ENCODE assay signal across 8 mouse cellular contexts in genomic region chr9:44799102-44799957, GRCm38 (mm10). TPM values are rescaled to one million over a fixed set of nuclear protein-coding genes. Genes with fewer than 3 reads are reported as not detected.
A peak's percentile ranks its signal among the peaks of the same experiment; 100 is the strongest.
DNase-seq lines count a peak whose midpoint lies in the region; ATAC-seq lines count a peak whose summit lies in the region.

Tmem25 (minus strand) TSS chr9:44799307.

- H3K4me2 ChIP-seq in intestine, embryonic 16.5 days (ENCODE audit: low read depth, low read length) = peak within 1 kb of the TSS; percentile 94

- H3K27me3 ChIP-seq in embryonic facial prominence, embryonic 10.5 days (replicated peaks; ENCODE audit: low read depth, poor library complexity, severe bottlenecking) = peaks cover 60% of the 10 kb centered on the region
- H3K27me3 ChIP-seq in intestine, embryonic 16.5 days (replicated peaks; ENCODE audit: control insufficient read depth, insufficient read depth, low read length) = no peaks in the 10 kb centered on the region

- H3K27ac ChIP-seq in embryonic facial prominence, embryonic 10.5 days (replicated peaks) = peak within 1 kb of the TSS; percentile 84
- peak within 1 kb of the TSS; percentile 97 for H3K27ac ChIP-seq in intestine, embryonic 16.5 days (ENCODE audit: low read length)

- H3K36me3 ChIP-seq in embryonic facial prominence, embryonic 10.5 days (replicated peaks) = peaks cover 3% of the 10 kb centered on the region
- no peaks in the 10 kb centered on the region for H3K36me3 ChIP-seq in intestine, embryonic 16.5 days (ENCODE audit: control insufficient read depth, insufficient read depth, low read length)

- peak; percentile 95 for DNase-seq in adrenal gland, postnatal 14 days
- DNase-seq in embryonic facial prominence, embryonic 10.5 days (ENCODE audit: low spot score) = peak; percentile 90
- peak; percentile 63 to 77 for DNase-seq in gastrocnemius, postnatal 4 days (ENCODE audit: low spot score in 2 of 2)
- DNase-seq in left cerebral cortex, postnatal 25 days (ENCODE audit: low spot score in 2 of 2) = peak; percentile 89 to 95
- DNase-seq in mesoderm, embryonic 11.5 days (ENCODE audit: low read depth, low spot score) = peak; percentile 78
- peak; percentile 83 to 92 for DNase-seq in right cerebral cortex, postnatal 36 days (ENCODE audit: low spot score in 2 of 2)
- peak; percentile 78 to 80 for DNase-seq in urinary bladder, postnatal 4 days (ENCODE audit: low spot score in 2 of 2)

- ATAC-seq in intestine, embryonic 16.5 days = peak; percentile 97

- intact Hi-C loops in left cerebral cortex, postnatal 25 days (cut with DNase I) = no loop called here

- peak within 1 kb of the TSS; percentile 78 for H3K4me3 ChIP-seq in embryonic facial prominence, embryonic 10.5 days
- H3K4me3 ChIP-seq in intestine, embryonic 16.5 days (ENCODE audit: low read length) = peak within 1 kb of the TSS; percentile 68

- under 1% methylated on average over 75 of the region's 75 CpGs for WGBS in embryonic facial prominence, embryonic 10.5 days
- WGBS in intestine, embryonic 16.5 days = under 1% methylated on average over 75 of the region's 75 CpGs

- H3K9me3 ChIP-seq in embryonic facial prominence, embryonic 10.5 days = no peaks in the 10 kb centered on the region
- H3K9me3 ChIP-seq in intestine, embryonic 16.5 days (ENCODE audit: control insufficient read depth, low read length) = no peaks in the 10 kb centered on the region

- H3K9ac ChIP-seq in intestine, embryonic 16.5 days (ENCODE audit: low read depth, low read length) = peak within 1 kb of the TSS; percentile 80

- H3K4me1 ChIP-seq in embryonic facial prominence, embryonic 10.5 days = peaks cover 20% of the 10 kb centered on the region
- H3K4me1 ChIP-seq in intestine, embryonic 16.5 days (ENCODE audit: control insufficient read depth, insufficient read depth, low read length) = peaks cover 17% of the 10 kb centered on the region

RNA-seq across cellular contexts. Expression of gene Tmem25, which starts in this region (rescaled TPM):
- total RNA-seq in adrenal gland, postnatal 14 days (2021) = 5.3 and 5.5 TPM in 2 replicates
- polyA plus RNA-seq in embryonic facial prominence, embryonic 10.5 days (2016; fragmentation: Nextera tagmentation; extraction: Ambion mirVana) = 1.7 and 2.1 TPM in 2 replicates
- total RNA-seq in gastrocnemius, postnatal 4 days (2021) = 1 to 10 TPM; 8.0 to 9.6 TPM
- polyA plus RNA-seq in intestine, embryonic 16.5 days (2015; fragmentation: Nextera tagmentation; extraction: Ambion mirVana) = 5.9 and 7.0 TPM in 2 replicates
- 10 to 100 TPM; 49.0 to 53.0 TPM for total RNA-seq in left cerebral cortex, postnatal 25 days (2021)

Comparison
In these comparisons a context has a peak if more than half of its experiments do, and no peak if none do; other contexts are left out.
1. Peak in every context shown above with its lines: DNase-seq, ATAC-seq, H3K4me3 ChIP-seq and H3K27ac ChIP-seq.